Mouse (Mus musculus): ENCODE data around the gene Rbfox2. TPM values are rescaled to one million over a fixed set of nuclear protein-coding genes. Genes with fewer than 3 reads are reported as not detected.

Gene Rbfox2
- total and polyA plus RNA-seq, 3 experiments = 0.89 TPM; not detected in 2

DNA sequence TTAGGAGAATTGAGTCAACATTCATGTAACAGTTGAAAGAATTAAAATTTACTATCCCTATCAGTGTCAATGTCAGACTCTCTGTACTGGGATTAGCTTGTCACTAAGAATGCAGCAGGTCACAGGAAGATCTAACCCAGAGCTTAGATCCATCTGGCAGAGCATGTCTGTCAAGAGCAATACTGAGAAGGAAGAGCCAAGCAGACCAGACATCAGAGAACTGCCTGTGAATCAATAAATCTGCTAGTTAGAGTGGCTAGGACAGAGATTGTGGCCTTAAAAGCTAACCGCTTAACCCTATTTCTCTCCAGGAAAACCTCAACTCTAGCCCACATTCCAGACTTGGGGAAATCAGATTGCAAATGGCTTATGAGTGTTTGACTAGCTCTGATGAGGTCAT, 220.3 kb downstream of the Rbfox2 start:
- TF ChIP-seq SIN3A (IDR thresholded peaks at IDR 0.05; ENCODE audit: low read length) (no peak), JUND (conservative IDR thresholded peaks at IDR 0.05; ENCODE audit: low read depth, low read length) (no peak), USF2 (conservative IDR thresholded peaks at IDR 0.05; ENCODE audit: low read depth, low read length) (no peak), NELFE (IDR thresholded peaks at IDR 0.05; ENCODE audit: low read depth, low read length) (no peak), EP300 (IDR thresholded peaks at IDR 0.05; ENCODE audit: low read length) (no peak), RCOR1 (conservative IDR thresholded peaks at IDR 0.05; ENCODE audit: low read depth, low read length) (no peak), GABPA (IDR thresholded peaks at IDR 0.05; ENCODE audit: insufficient replicate concordance, low read depth, low read length) (no peak), CTCF (conservative IDR thresholded peaks at IDR 0.05 in 1 of 2, IDR thresholded peaks at IDR 0.05 in 1 of 2; ENCODE audit: low read depth in 2 of 2, low read length in 2 of 2) (no peak), BHLHE40 (IDR thresholded peaks at IDR 0.05; ENCODE audit: low read depth, low read length) (no peak)
- DNase-seq (ENCODE audit: extremely low read depth) = no peak
- Histone ChIP-seq H3K4me3 (replicated peaks in 1 of 3; ENCODE audit: low read depth in 2 of 3, low read length in 2 of 3, poor library complexity in 1 of 3) (no peak overlapping the region), H3K36me3 (replicated peaks in 1 of 2; ENCODE audit: control insufficient read depth in 1 of 2, insufficient read depth in 1 of 2, low read length in 1 of 2) (no peaks in the 10 kb centered on the region), H3K79me2 (replicated peaks; ENCODE audit: control insufficient read depth, extremely low read depth, insufficient read depth, poor library complexity, severe bottlenecking) (no peaks in the 10 kb centered on the region), H3K4me1 (ENCODE audit: control insufficient read depth in 1 of 2, insufficient read depth in 2 of 2) (peaks cover 0 to 4% of the 10 kb centered on the region in 2 experiments; a peak in 2 of 4 replicates), H3K9me3 (replicated peaks; ENCODE audit: low read length) (no peaks in the 10 kb centered on the region), H3K27ac (ENCODE audit: insufficient read depth, low read depth) (no peak overlapping the region), H3K4me2 (ENCODE audit: insufficient read depth, low read depth, poor library complexity, severe bottlenecking) (no peak overlapping the region), H3K9ac (ENCODE audit: insufficient read depth, low read depth) (no peak overlapping the region), H3K27me3 (replicated peaks) (peaks cover 97% of the 10 kb centered on the region)
- in situ Hi-C loops (cut with MboI; ENCODE audit: low pct_ligation_motif_present, low pct_unique_long_range_greater_than_20kb, low sequenced_read_pairs) (no loop called here), dilution Hi-C loops (cut with MboI; ENCODE audit: extremely low pct_ligation_motif_present, extremely low pct_unique_long_range_greater_than_20kb, low sequenced_read_pairs) (no loop called here)

- Histone ChIP-seq H3K4me2 (ENCODE audit: insufficient read depth, low read depth, poor library complexity, severe bottlenecking) (no peak overlapping the region), H3K36me3 (replicated peaks in 1 of 2; ENCODE audit: control insufficient read depth in 1 of 2, insufficient read depth in 1 of 2, low read length in 1 of 2) (no peaks in the 10 kb centered on the region), H3K4me1 (ENCODE audit: control insufficient read depth in 1 of 2, insufficient read depth in 2 of 2) (peaks cover 0 to 4% of the 10 kb centered on the region in 2 experiments; a peak in 2 of 4 replicates), H3K27me3 (replicated peaks) (peaks cover 97% of the 10 kb centered on the region), H3K4me3 (replicated peaks in 1 of 3; ENCODE audit: low read depth in 2 of 3, low read length in 2 of 3, poor library complexity in 1 of 3) (no peak overlapping the region), H3K9me3 (replicated peaks; ENCODE audit: low read length) (no peaks in the 10 kb centered on the region), H3K9ac (ENCODE audit: insufficient read depth, low read depth) (no peak overlapping the region), H3K27ac (ENCODE audit: insufficient read depth, low read depth) (no peak overlapping the region), H3K79me2 (replicated peaks; ENCODE audit: control insufficient read depth, extremely low read depth, insufficient read depth, poor library complexity, severe bottlenecking) (no peaks in the 10 kb centered on the region)
- in situ Hi-C loops (cut with MboI; ENCODE audit: low pct_ligation_motif_present, low pct_unique_long_range_greater_than_20kb, low sequenced_read_pairs) (no loop called here), dilution Hi-C loops (cut with MboI; ENCODE audit: extremely low pct_ligation_motif_present, extremely low pct_unique_long_range_greater_than_20kb, low sequenced_read_pairs) (no loop called here)
- DNase-seq (ENCODE audit: extremely low read depth) = no peak
- no peak for TF ChIP-seq HCFC1 (IDR thresholded peaks at IDR 0.05; ENCODE audit: low read depth, low read length)
- no peak for TF ChIP-seq MAX (IDR thresholded peaks at IDR 0.05; ENCODE audit: low read length)
- TF ChIP-seq PAX5 (IDR thresholded peaks at IDR 0.05; ENCODE audit: low read length) = no peak
- TF ChIP-seq GABPA (IDR thresholded peaks at IDR 0.05; ENCODE audit: insufficient replicate concordance, low read depth, low read length) = no peak
- TF ChIP-seq JUND (conservative IDR thresholded peaks at IDR 0.05; ENCODE audit: low read depth, low read length) = no peak
- TF ChIP-seq IRF4 (IDR thresholded peaks at IDR 0.05; ENCODE audit: low read depth, low read length) = no peak
- TF ChIP-seq NELFE (IDR thresholded peaks at IDR 0.05; ENCODE audit: low read depth, low read length) = no peak
- no peak for TF ChIP-seq E2F4 (IDR thresholded peaks at IDR 0.05; ENCODE audit: insufficient replicate concordance, low read depth, low read length)
Observed at GRCm38 (mm10) chr15:77085818-77086217, 221.0 kb downstream of the Rbfox2 start.

GRCm38 (mm10) chr15:77081454-77081853, 225.3 kb downstream of the Rbfox2 start:
- peaks cover 95% of the 10 kb centered on the region for H3K27me3 ChIP-seq (replicated peaks)
- no peak overlapping the region for H3K4me2 ChIP-seq (ENCODE audit: insufficient read depth, low read depth, poor library complexity, severe bottlenecking)
- H3K9me3 ChIP-seq (replicated peaks; ENCODE audit: low read length) = no peaks in the 10 kb centered on the region
- TF ChIP-seq MAFK (IDR thresholded peaks at IDR 0.05; ENCODE audit: insufficient replicate concordance, low read length) (no peak), UBTF (IDR thresholded peaks at IDR 0.05; ENCODE audit: low read depth, low read length) (no peak), IRF4 (IDR thresholded peaks at IDR 0.05; ENCODE audit: low read depth, low read length) (no peak), MXI1 (IDR thresholded peaks at IDR 0.05; ENCODE audit: low read depth, low read length) (no peak), ETS1 (conservative IDR thresholded peaks at IDR 0.05; ENCODE audit: low read depth, low read length) (no peak), PAX5 (IDR thresholded peaks at IDR 0.05; ENCODE audit: low read length) (no peak), SIN3A (IDR thresholded peaks at IDR 0.05; ENCODE audit: low read length) (no peak), ZKSCAN1 (IDR thresholded peaks at IDR 0.05; ENCODE audit: borderline replicate concordance, low read depth, low read length) (no peak), ZNF384 (IDR thresholded peaks at IDR 0.05; ENCODE audit: low read depth, low read length) (no peak), MYC (IDR thresholded peaks at IDR 0.05; ENCODE audit: low read depth, low read length) (no peak), CHD1 (IDR thresholded peaks at IDR 0.05; ENCODE audit: low read depth, low read length) (no peak), JUN (IDR thresholded peaks at IDR 0.05; ENCODE audit: insufficient read depth, low read depth, low read length) (no peak), EP300 (IDR thresholded peaks at IDR 0.05; ENCODE audit: low read length) (no peak)
- H3K27ac ChIP-seq (ENCODE audit: insufficient read depth, low read depth) = no peak overlapping the region
- H3K4me3 ChIP-seq (replicated peaks in 1 of 3; ENCODE audit: low read depth in 2 of 3, low read length in 2 of 3, poor library complexity in 1 of 3) = no peak overlapping the region
- no peaks in the 10 kb centered on the region for H3K36me3 ChIP-seq (replicated peaks in 1 of 2; ENCODE audit: control insufficient read depth in 1 of 2, insufficient read depth in 1 of 2, low read length in 1 of 2)
- dilution Hi-C loops (cut with MboI; ENCODE audit: extremely low pct_ligation_motif_present, extremely low pct_unique_long_range_greater_than_20kb, low sequenced_read_pairs) = no loop called here
- H3K4me1 ChIP-seq (ENCODE audit: control insufficient read depth in 1 of 2, insufficient read depth in 2 of 2) = no peaks in the 10 kb centered on the region
- in situ Hi-C loops (cut with MboI; ENCODE audit: low pct_ligation_motif_present, low pct_unique_long_range_greater_than_20kb, low sequenced_read_pairs) = no loop called here
- no peaks in the 10 kb centered on the region for H3K79me2 ChIP-seq (replicated peaks; ENCODE audit: control insufficient read depth, extremely low read depth, insufficient read depth, poor library complexity, severe bottlenecking)
- no peak for DNase-seq (ENCODE audit: extremely low read depth)
- H3K9ac ChIP-seq (ENCODE audit: insufficient read depth, low read depth) = no peak overlapping the region
